Mouse (Mus musculus): Measurements from ENCODE around the gene Rogdi.

The Rogdi gene

GRCm38 (mm10) chr16:5013054-5013838, at the start of gene Rogdi:
Gene Rogdi, minus strand, starts transcription at chr16:5013553.
- peak; percentile 97 for DNase-seq (ENCODE audit: low read depth)

GRCm38 (mm10) chr16:5058114-5058513, 44.8 kb upstream of the Rogdi start:
- DNase-seq (ENCODE audit: low read depth): peak; percentile 39

- peak; percentile 89 for DNase-seq (ENCODE audit: low read depth)
These were observed 37.1 kb upstream of the Rogdi start for GRCm38 (mm10) chr16:5050251-5051110.

GRCm38 (mm10) chr16:5049774-5050234, 36.5 kb upstream of the Rogdi start, which contains the start of the genes Glyr1 and Ubn1:
Gene Glyr1, minus strand, starts transcription at chr16:5049863.
Gene Ubn1, plus strand, starts transcription at chr16:5050057.
- peak; percentile 100 for DNase-seq (ENCODE audit: low read depth)

- no peak for DNase-seq (ENCODE audit: low read depth)
These were observed 35.9 kb upstream of the Rogdi start for GRCm38 (mm10) chr16:5049182-5049773.

GRCm38 (mm10) chr16:5045322-5045721, 32.0 kb upstream of the Rogdi start:
- no peak for DNase-seq (ENCODE audit: low read depth)

GRCm38 (mm10) chr16:5036649-5037234, 23.4 kb upstream of the Rogdi start:
- DNase-seq (ENCODE audit: low read depth): no peak

- no peak for DNase-seq (ENCODE audit: low read depth)
These were observed 22.2 kb upstream of the Rogdi start for GRCm38 (mm10) chr16:5035591-5035990.

GRCm38 (mm10) chr16:5029847-5030246, 16.5 kb upstream of the Rogdi start:
- peak; percentile 43 for DNase-seq (ENCODE audit: low read depth)

- no peak for DNase-seq (ENCODE audit: low read depth)
These were observed 10.7 kb upstream of the Rogdi start for GRCm38 (mm10) chr16:5024021-5024420.

- DNase-seq (ENCODE audit: low read depth): no peak
These were observed 1.2 kb upstream of the Rogdi start for GRCm38 (mm10) chr16:5014578-5014977.

- peak; percentile 7 for DNase-seq (ENCODE audit: low read depth)
These were observed 1.0 kb downstream of the Rogdi start for GRCm38 (mm10) chr16:5012036-5013005.

GRCm38 (mm10) chr16:5011285-5011684, 2.1 kb downstream of the Rogdi start:
- no peak for DNase-seq (ENCODE audit: low read depth)

GRCm38 (mm10) chr16:5010371-5010935, 2.9 kb downstream of the Rogdi start:
- no peak for DNase-seq (ENCODE audit: low read depth)

GRCm38 (mm10) chr16:5008076-5008475, 5.3 kb downstream of the Rogdi start:
- DNase-seq (ENCODE audit: low read depth): no peak

- no peak for DNase-seq (ENCODE audit: low read depth)
These were observed 5.9 kb downstream of the Rogdi start for GRCm38 (mm10) chr16:5007492-5007891.

GRCm38 (mm10) chr16:5007067-5007466, 6.3 kb downstream of the Rogdi start, which contains the start of gene Smim22:
Gene Smim22, plus strand, starts transcription at chr16:5007288.
- no peak for DNase-seq (ENCODE audit: low read depth)

GRCm38 (mm10) chr16:5000611-5001010, 12.7 kb downstream of the Rogdi start:
- no peak for DNase-seq (ENCODE audit: low read depth)

GRCm38 (mm10) chr16:4998984-4999383, 14.4 kb downstream of the Rogdi start:
- DNase-seq (ENCODE audit: low read depth): no peak

GRCm38 (mm10) chr16:4997553-4997952, 15.8 kb downstream of the Rogdi start, which contains the start of gene Sept12:
Gene Sept12, minus strand, starts transcription at chr16:4997852.
- DNase-seq (ENCODE audit: low read depth): no peak
